Mouse (Mus musculus) stomach, embryonic 14.5 days (tissue): ENCODE results near the gene Sdc3. TPM values are rescaled to one million over a fixed set of nuclear protein-coding genes. Genes with fewer than 3 reads are reported as not detected.

Experiments
- ATAC-seq: fragments of 200-750 bp; cut with Nextera tagmentation; 2 replicates; pipeline ENCODE4 v1.8.0; 2017; ENCODE audit warnings: low read depth, moderate TSS enrichment; ENCODE audit not compliant: insufficient number of reproducible peaks, insufficient read depth, low FRiP score
- H3K27ac ChIP-seq: fragments of 300-500 bp; sonication (generic); 2 replicates; pipeline ENCODE4 v1.5.1; 2014; ENCODE audit warnings: mild to moderate bottlenecking, low read length, moderate library complexity, mixed read lengths
- H3K27me3 ChIP-seq: fragments of 300-500 bp; sonication (generic); 2 replicates; pipeline ENCODE4 v1.6.1; 2014; ENCODE audit warnings: low read length, control low read depth, mixed read lengths; ENCODE audit not compliant: control insufficient read depth, insufficient read depth
- H3K36me3 ChIP-seq: fragments of 300-500 bp; sonication (generic); 2 replicates; pipeline ENCODE4 v1.6.1; 2014; ENCODE audit warnings: mild to moderate bottlenecking, control low read depth, low read length, moderate library complexity, mixed read lengths; ENCODE audit not compliant: control insufficient read depth, insufficient read depth
- H3K4me1 ChIP-seq: fragments of 300-500 bp; sonication (generic); 2 replicates; pipeline ENCODE4 v1.6.1; 2014; ENCODE audit warnings: low read length, control low read depth, mixed read lengths; ENCODE audit not compliant: control insufficient read depth, insufficient read depth
- H3K4me2 ChIP-seq: fragments of 300-500 bp; sonication (generic); replicated peaks from 2 replicates; pipeline ENCODE4 v1.6.1; 2014; ENCODE audit warnings: low read depth, low read length, control low read depth
- H3K4me3 ChIP-seq: fragments of 300-500 bp; sonication (generic); 2 replicates; pipeline ENCODE4 v1.5.1; 2014; ENCODE audit warnings: low read depth, low read length, control low read depth
- H3K9ac ChIP-seq: fragments of 300-500 bp; sonication (generic); replicated peaks from 2 replicates; pipeline ENCODE4 v1.6.1; 2014; ENCODE audit warnings: low read depth, mild to moderate bottlenecking, control low read depth, low read length, moderate library complexity, mixed read lengths
- H3K9me3 ChIP-seq: fragments of 300-500 bp; sonication (generic); 2 replicates; pipeline ENCODE4 v1.6.1; 2016; ENCODE audit warnings: low read depth, low read length, control low read depth; ENCODE audit not compliant: control insufficient read depth
- WGBS: fragments of 180-500 bp; shearing (Covaris S2); extraction: QIAGEN DNeasy Blood & Tissue Kit; methylation state at CpG from one replicate; pipeline ENCODE4 v1.1.7; 2014; 5-methylcytosine and 5-hydroxymethylcytosine counted together
- polyA plus RNA-seq: library from polyadenylated mRNA; unstranded; fragments of >200 nt; fragmentation: Nextera tagmentation; extraction: Ambion mirVana; gene quantifications from 2 replicates; pipeline ENCODE4 v1.2.1, GENCODE M21; 2014

Gene Sdc3
- polyA plus RNA-seq, 1 experiment from 2014 or later: 20.9 TPM

DNA sequence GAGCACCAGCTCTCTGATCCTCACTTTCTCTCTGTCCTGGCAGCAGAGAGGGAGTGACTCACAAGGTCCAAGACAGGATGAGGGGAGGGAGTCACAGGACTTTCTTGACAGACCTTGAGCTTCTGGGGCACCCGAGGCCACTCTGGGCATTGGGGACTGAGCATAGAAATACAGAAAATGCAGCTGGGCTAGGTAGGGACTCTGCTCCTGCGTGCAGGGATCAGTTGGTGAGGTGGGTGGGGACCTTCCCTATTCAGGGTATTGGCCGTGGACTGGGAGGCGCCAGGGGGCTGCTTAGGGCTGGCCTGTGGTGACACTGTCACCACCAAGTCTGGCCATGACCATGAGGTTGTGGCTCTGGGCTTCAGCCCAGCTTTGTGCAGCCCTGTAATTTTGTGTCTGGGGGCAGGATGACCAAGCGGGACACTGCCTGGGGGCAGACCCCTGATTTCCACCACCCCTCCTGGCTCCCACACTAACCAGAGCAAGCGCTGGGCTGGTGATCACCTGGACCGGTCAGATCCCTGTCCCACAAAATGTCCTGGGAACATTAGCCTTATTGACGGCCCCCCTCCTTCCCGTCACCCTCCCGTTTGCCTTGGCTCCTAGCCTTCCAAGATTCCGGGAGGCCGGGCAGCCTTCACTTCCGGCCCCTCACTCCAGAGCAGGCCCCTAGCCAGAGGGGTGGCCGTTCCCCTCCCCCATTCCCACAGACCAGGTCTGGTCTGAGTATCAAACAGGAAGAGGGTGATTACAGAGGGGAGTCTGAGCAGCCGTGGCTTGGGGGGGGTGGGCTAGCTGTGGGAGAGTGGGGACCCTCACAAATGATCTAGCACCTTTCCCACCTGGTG, 5.1 kb downstream of the Sdc3 start:
- H3K9me3 ChIP-seq: no peaks in the 10 kb centered on the region
- H3K27me3 ChIP-seq: no peaks in the 10 kb centered on the region
- no peak overlapping the region for H3K9ac ChIP-seq
- 0 out of 2 replicates have a peak overlapping the region, but pooled peaks have one; percentile 3 for H3K4me2 ChIP-seq
- peak; percentile 21; the same call in 1 of the 2 replicates for ATAC-seq
- peaks cover 51% of the 10 kb centered on the region for H3K4me1 ChIP-seq
- peak overlapping the region; percentile 61 for H3K27ac ChIP-seq
- WGBS: 25% methylated on average over 15 of the region's 15 CpGs
- no peaks in the 10 kb centered on the region for H3K36me3 ChIP-seq
- no peak overlapping the region for H3K4me3 ChIP-seq

DNA sequence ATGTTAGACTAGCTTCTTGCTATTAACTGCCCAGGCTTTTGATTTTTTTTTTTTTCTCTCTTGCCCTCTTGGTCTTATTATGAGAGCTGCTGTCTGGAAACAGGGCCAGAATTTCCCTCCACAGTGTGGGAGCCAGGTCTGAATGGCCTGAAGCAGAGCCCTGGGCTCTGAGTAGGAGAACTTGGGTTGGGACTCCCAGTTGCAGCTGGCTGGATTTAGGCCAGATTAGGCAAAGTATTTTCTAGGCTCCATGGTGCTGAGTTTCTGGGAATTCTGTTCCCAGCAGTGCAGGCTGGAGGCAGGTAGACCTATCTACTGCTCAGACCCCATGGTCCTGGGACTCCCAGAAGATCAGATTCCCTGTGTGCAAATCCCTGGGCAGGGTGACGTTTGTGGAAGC, 6.1 kb downstream of the Sdc3 start:
- no peak for ATAC-seq
- no peaks in the 10 kb centered on the region for H3K9me3 ChIP-seq
- WGBS: 60% methylated on average over 1 of the region's 1 CpGs
- no peak overlapping the region for H3K4me3 ChIP-seq
- no peak overlapping the region for H3K9ac ChIP-seq
- H3K27ac ChIP-seq: peak overlapping the region; percentile 61; the same call in 1 of the 2 replicates
- H3K36me3 ChIP-seq: no peaks in the 10 kb centered on the region
- peaks cover 46% of the 10 kb centered on the region for H3K4me1 ChIP-seq
- no peaks in the 10 kb centered on the region for H3K27me3 ChIP-seq
- H3K4me2 ChIP-seq: no peak overlapping the region; the same call in 1 of the 2 replicates

GRCm38 (mm10) chr4:130799118-130799517, 6.8 kb downstream of the Sdc3 start:
- Histone ChIP-seq H3K36me3 (no peaks in the 10 kb centered on the region), H3K4me2 (no peak overlapping the region), H3K27ac (peak overlapping the region; percentile 61; the same call in 1 of the 2 replicates), H3K9ac (no peak overlapping the region), H3K4me1 (peaks cover 45% of the 10 kb centered on the region), H3K4me3 (no peak overlapping the region), H3K27me3 (no peaks in the 10 kb centered on the region), H3K9me3 (no peaks in the 10 kb centered on the region)
- no peak for ATAC-seq
- WGBS: 39% methylated on average over 4 of the region's 4 CpGs

DNA sequence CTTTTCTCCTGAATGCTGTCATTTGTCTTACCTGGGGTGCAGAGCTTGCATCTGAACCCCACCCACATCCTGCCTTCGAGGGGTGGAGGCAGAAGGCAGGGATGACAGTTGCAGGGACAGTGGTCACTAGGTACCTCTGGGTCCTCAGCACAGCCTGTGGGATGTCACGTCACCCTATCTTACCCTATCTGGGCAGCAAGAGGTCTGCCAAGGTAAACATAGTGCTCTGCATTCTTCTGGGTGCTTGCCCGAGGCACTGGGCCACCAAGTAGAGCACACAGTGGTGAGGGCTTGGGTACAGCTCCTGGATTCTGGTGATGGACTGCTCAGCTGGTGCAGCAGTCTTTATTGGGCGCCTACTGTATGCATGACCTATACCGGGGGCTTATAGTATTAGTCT, 7.2 kb downstream of the Sdc3 start:
- Histone ChIP-seq H3K27ac (no peak overlapping the region), H3K36me3 (no peaks in the 10 kb centered on the region), H3K4me1 (peaks cover 45% of the 10 kb centered on the region), H3K9me3 (no peaks in the 10 kb centered on the region), H3K4me3 (no peak overlapping the region), H3K4me2 (no peak overlapping the region), H3K9ac (no peak overlapping the region), H3K27me3 (no peaks in the 10 kb centered on the region)
- no peak for ATAC-seq
- WGBS: 69% methylated on average over 5 of the region's 5 CpGs

DNA sequence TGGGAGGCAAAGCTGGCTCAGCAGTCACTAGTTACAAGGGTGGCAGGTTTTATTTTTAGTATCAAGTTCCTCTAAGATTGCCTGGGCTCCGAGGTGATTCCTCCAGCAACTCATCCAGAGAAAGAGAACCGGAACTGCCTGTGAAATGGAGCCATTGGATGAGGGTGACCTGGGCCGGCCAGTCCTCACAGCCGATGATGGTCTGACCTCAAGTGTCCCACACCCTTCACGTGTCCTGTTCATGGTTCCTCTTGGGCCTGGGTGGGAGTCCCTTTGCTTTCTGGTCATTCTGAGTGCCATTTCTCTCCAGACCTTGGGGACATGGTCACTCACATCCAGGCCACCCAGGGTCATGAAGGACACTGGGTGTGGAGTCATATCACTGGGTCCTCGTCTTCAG, 7.8 kb downstream of the Sdc3 start:
- 88% methylated on average over 6 of the region's 6 CpGs for WGBS
- Histone ChIP-seq H3K27me3 (no peaks in the 10 kb centered on the region), H3K4me1 (peaks cover 50% of the 10 kb centered on the region), H3K36me3 (no peaks in the 10 kb centered on the region), H3K9ac (no peak overlapping the region), H3K4me2 (no peak overlapping the region), H3K27ac (no peak overlapping the region), H3K9me3 (no peaks in the 10 kb centered on the region), H3K4me3 (no peak overlapping the region)
- no peak for ATAC-seq

GRCm38 (mm10) chr4:130801198-130801597, 8.9 kb downstream of the Sdc3 start:
- ATAC-seq: no peak
- Histone ChIP-seq H3K36me3 (no peaks in the 10 kb centered on the region), H3K9me3 (no peaks in the 10 kb centered on the region), H3K4me1 (peaks cover 50% of the 10 kb centered on the region), H3K27me3 (no peaks in the 10 kb centered on the region), H3K4me2 (no peak overlapping the region), H3K27ac (no peak overlapping the region), H3K9ac (no peak overlapping the region), H3K4me3 (no peak overlapping the region)
- 85% methylated on average over 5 of the region's 5 CpGs for WGBS

- H3K4me2 ChIP-seq: peak overlapping the region; percentile 21
Observed at GRCm38 (mm10) chr4:130801624-130802329, 9.4 kb downstream of the Sdc3 start.

GRCm38 (mm10) chr4:130803591-130803990, 11.3 kb downstream of the Sdc3 start:
- H3K36me3 ChIP-seq: no peaks in the 10 kb centered on the region
- H3K27ac ChIP-seq: no peak overlapping the region
- no peak overlapping the region for H3K4me2 ChIP-seq
- WGBS: 68% methylated on average over 2 of the region's 2 CpGs
- H3K9me3 ChIP-seq: no peaks in the 10 kb centered on the region
- ATAC-seq: no peak
- no peaks in the 10 kb centered on the region for H3K27me3 ChIP-seq
- no peak overlapping the region for H3K9ac ChIP-seq
- H3K4me3 ChIP-seq: no peak overlapping the region
- peaks cover 30% of the 10 kb centered on the region for H3K4me1 ChIP-seq

More at GRCm38 (mm10) chr4:130801624-130802329, 9.4 kb downstream of the Sdc3 start:
- Histone ChIP-seq H3K27me3 (no peaks in the 10 kb centered on the region), H3K4me3 (no peak overlapping the region), H3K9me3 (no peaks in the 10 kb centered on the region), H3K9ac (no peak overlapping the region), H3K4me1 (peaks cover 48% of the 10 kb centered on the region), H3K27ac (peak overlapping the region; percentile 39; the same call in 1 of the 2 replicates), H3K36me3 (no peaks in the 10 kb centered on the region)
- WGBS: 50% methylated on average over 10 of the region's 10 CpGs
- 0 out of 2 replicates have a peak, but pooled peaks have one; percentile 48 for ATAC-seq
